Mouse (Mus musculus) left cerebral cortex, adult 9 months (tissue): ENCODE results near the gene Lrrc1.

Source experiments
- DNase-seq, 2 experiments: peaks; one replicate each; pipeline ENCODE4 v3.0.0; 2022; ENCODE audit warnings: low spot score in 2 of 2

Lrrc1 gene

GRCm38 (mm10) chr9:77466926-77467325 is 77.7 kb downstream of the Lrrc1 start:
- no peak for DNase-seq

GRCm38 (mm10) chr9:77465401-77465800 is 79.3 kb downstream of the Lrrc1 start:
- DNase-seq, result no peak

- no peak for DNase-seq
Measured at GRCm38 (mm10) chr9:77463861-77464260, 80.8 kb downstream of the Lrrc1 start.

GRCm38 (mm10) chr9:77463195-77463594 is 81.5 kb downstream of the Lrrc1 start:
- DNase-seq, result no peak

DNA sequence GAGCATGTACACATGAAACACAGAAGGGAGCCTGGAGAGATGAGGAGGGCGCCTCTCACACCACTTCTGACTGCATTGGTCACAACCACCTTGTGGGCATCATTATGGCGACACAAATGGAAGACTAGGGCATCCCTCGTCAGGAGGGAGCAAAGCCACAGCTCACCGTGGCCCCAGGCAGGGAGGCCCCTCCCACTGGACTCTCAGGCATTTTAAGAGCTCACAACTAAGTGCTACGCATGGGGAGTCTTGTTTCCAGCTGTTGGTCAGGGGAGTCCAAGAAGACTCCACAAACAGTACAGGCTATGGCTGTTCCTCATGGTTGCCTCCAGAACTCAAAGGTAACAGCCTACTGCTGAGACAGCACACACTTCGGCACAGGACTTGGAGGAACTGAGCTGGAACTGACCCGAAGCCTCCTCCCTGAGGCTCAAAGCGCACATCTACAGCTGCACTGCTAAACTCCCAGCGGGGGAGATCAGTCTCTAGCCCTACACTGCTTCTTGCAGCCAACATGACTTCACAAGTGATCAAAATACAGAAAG is 83.2 kb downstream of the Lrrc1 start:
- no peak for DNase-seq

DNA sequence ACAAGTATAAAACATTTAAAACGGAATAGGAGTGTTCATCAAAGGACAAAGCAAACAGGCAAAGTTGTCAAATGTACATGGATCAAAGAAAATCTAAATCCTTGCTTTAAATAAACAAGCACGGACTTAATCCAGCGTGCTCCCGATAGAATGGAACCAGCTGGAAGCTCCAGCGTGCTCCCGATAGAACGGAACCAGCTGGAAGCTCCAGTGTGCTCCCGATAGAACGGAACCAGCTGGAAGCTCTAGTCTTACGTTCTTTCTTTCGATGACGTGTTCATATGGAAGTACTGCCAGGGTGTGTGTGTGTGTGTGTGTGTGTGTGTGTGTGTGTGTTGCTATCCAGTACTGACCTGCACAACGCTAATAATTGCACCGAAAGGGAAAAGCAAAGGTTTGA is 84.3 kb downstream of the Lrrc1 start:
- DNase-seq, result no peak

- no peak for DNase-seq
Measured at GRCm38 (mm10) chr9:77459365-77459764, 85.3 kb downstream of the Lrrc1 start.

- DNase-seq, result peak in 1 of 2 experiments; percentile 54
Measured at GRCm38 (mm10) chr9:77456169-77456826, 88.4 kb downstream of the Lrrc1 start.

- DNase-seq, result no peak
Measured at GRCm38 (mm10) chr9:77455439-77456168, 89.1 kb downstream of the Lrrc1 start.

- no peak for DNase-seq
Measured at GRCm38 (mm10) chr9:77452046-77452807, 92.4 kb downstream of the Lrrc1 start.

- no peak for DNase-seq
Measured at GRCm38 (mm10) chr9:77450447-77450846, 94.2 kb downstream of the Lrrc1 start.

DNA sequence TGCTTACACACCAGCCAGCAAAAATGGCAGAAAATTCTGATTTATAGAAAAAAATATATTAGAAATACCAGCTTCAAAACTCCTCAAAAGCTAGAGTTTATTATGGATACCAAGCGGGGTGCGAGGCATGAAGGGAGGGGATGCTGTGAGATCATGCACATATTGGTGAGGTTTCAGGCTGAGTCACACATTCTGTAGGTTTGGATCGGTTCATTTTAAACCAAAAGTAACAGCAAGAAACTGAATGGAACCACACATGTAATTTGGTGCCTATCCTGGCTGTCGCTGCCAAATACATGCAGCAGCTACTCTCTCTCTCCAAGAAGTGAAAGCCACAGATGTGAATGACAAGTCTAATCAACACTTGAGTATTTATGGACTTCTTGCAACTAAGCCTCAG is 99.8 kb downstream of the Lrrc1 start:
- no peak for DNase-seq

DNA sequence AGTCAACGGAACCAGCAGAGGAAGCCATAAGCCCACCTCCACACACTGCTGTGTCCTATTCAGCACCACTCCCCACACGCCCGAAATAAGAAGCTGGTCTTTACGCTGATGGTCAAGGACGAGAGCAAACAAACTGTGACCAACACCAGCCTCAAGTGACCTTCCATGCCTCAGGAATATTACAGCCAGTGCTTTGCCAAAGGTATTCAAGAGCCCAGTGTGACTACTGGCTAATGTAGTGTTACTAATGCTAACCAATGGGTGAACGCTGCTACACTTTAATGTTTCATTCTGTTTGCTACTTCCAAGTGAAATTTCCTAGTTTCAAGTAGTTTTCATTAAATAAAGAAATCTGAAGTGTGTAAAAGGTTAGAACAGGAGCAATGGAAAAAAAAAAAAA is 105.3 kb downstream of the Lrrc1 start:
- no peak for DNase-seq

DNA sequence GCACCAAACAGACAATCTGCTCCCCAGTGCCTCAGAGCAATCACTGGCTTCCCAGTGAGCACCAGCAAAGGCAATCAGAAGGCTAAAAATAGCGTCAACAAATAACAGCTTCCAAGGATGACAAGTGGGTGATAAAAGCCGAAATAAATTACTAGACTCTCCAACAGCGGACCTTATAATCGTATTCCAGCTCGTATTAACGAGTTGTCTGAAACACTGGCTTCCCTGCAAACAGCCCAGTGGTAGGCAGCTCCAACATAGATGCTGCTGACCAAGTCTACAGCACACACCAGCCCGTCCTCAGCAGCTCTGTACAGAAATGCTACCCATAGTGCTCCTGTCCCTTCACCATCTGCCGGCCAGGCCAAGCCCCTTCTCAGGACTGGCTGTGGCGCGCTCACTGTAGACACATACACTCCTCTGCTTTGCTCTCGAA is 105.8 kb downstream of the Lrrc1 start:
- no peak for DNase-seq

- DNase-seq, result no peak
Measured at GRCm38 (mm10) chr9:77437131-77437530, 107.5 kb downstream of the Lrrc1 start.

GRCm38 (mm10) chr9:77434965-77435364 is 109.7 kb downstream of the Lrrc1 start:
- no peak for DNase-seq

DNA sequence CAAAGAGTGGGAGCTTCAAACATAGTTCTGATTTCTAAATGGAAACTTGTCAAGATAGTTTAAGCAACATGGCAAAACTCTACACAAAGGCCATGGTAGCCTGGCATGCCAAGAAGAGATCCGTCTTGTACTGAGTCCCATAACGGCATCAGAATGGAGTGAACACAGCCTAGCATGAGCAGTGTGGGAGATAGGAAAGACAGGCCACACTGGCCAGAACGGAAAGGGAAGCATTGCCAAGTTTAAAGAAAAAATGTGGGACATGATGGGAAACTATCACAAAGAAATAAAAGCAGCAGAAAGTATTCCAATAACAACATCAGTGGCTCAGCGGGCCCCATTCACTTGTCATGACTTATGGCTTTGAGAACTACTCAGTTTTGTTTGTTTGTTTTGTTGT is 111.2 kb downstream of the Lrrc1 start:
- DNase-seq, result no peak

DNA sequence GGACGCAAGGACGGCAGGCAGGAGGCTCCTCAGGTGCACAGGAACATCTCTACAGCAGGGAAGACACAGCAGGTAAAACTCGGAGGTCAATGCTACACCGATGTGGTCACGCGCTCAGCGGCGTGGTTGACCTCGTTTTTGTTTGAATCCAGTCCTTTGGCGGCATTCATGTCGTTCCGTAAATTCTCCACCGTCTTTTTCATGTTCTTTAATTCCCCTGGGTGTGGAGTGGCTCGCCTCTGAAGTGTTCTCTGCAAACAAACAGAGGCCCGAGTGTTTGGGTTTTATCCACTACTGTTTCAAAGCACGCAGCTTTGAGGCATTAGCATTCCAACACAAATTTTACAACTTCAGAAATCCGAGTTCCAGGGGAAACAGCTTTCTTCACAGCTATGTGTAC is 112.6 kb downstream of the Lrrc1 start:
- DNase-seq, result no peak

DNA sequence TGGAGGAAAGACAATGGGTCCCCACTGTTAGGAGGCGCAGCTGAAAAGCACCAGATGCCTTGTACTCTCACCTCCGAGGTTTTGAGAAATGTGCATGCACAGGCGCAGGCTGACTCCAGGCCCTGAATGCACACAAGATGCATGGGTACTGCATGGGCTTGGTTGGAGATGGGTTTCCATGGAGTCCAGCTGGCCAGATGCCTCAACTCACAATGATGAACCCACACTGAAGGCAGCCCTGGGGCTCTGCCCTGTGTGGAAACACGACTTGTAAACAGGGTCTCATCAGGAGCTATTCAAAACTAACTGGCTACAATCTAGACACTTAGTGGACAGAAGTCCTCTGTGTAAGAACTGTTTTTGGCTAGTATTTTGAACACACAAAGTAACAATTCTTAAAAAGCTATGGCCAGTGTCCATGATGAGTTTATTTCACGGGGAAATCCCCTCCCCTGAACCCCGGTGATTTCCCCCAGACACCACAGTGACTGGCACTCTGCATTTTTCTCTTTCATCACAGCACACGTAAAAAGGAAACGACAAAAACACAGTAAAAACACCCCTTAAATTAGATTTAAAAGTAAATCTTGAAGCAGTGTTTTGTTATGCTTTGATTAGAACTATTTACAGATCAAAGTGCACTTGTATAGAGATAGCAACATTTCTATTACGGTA is 114.1 kb downstream of the Lrrc1 start:
- no peak for DNase-seq

DNA sequence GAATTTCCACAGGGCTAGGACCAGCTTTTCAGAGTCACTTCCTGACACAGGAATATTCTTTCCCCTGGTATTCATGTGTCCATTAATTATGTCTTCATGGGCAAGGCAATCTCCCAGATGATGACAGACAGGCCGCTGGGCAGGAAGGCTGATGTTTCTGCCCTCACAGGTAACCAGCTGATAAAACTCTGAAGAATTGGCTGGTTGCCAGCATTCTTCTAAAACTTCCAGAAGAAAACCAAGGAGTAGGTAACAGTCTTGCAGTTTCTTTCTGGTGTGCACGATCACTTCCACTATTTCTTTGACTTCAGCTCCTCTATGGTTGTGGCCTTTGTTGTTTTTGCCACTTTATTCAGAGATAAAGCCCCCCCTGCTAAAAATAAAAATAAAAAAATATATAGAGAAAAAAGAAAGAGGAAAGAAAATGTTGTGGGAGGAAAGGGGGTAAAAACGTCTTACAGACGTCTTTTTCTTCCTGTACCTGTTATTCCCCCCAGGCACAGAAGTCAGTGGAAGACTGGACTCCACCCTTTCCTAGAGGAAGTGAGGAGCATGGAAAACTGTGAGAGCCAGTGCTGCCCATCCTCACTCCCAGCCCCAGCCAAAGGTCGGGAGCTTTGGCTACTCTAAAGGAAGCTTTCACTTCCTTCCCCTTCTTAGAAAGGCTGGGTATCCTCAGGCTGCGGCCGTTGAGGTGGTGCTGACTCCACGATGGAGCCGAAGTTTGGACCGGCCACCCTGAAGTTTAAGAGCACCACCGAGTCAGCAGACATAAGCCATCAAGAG is 115.2 kb downstream of the Lrrc1 start:
- DNase-seq, result no peak

- no peak for DNase-seq
Measured at GRCm38 (mm10) chr9:77428748-77429140, 115.9 kb downstream of the Lrrc1 start.
